Mouse (Mus musculus): ENCODE measurements around the gene 4430402I18Rik. TPM values are rescaled to one million over a fixed set of nuclear protein-coding genes. Genes with fewer than 3 reads are reported as not detected.

4430402I18Rik gene
- polyA plus RNA-seq (2012; rRNA removed; ENCODE audit: low replicate concordance), result 0.97 and 4.6 TPM in 2 replicates

GRCm38 (mm10) chr19:28967652-28968051 lies at the start of gene 4430402I18Rik:
TSS of gene 4430402I18Rik (minus strand) at chr19:28967800.

GRCm38 (mm10) chr19:28990194-28990589 lies 22.6 kb upstream of the 4430402I18Rik start, which contains the start of gene Cdc37l1:
TSS of gene Cdc37l1 (plus strand) at chr19:28990352.

GRCm38 (mm10) chr19:28963842-28964551 lies 3.6 kb downstream of the 4430402I18Rik start, which contains the start of gene Plpp6:
TSS of gene Plpp6 (plus strand) at chr19:28963953.

Other genes starting within 250 kb of the 4430402I18Rik start
- 3.9 and 6.4 TPM in 2 replicates for gene Slc1a1, start 132.8 kb downstream of the 4430402I18Rik start, polyA plus RNA-seq (2012; rRNA removed; ENCODE audit: low replicate concordance)
- 20.7 and 37.4 TPM in 2 replicates for gene Plpp6, start 3.8 kb downstream of the 4430402I18Rik start, polyA plus RNA-seq (2012; rRNA removed; ENCODE audit: low replicate concordance)
- 2.2 and 4.4 TPM in 2 replicates for gene Cdc37l1, start 22.6 kb upstream of the 4430402I18Rik start, polyA plus RNA-seq (2012; rRNA removed; ENCODE audit: low replicate concordance)
- 107 and 144 TPM in 2 replicates for gene Ak3, start 80.2 kb upstream of the 4430402I18Rik start, polyA plus RNA-seq (2012; rRNA removed; ENCODE audit: low replicate concordance)
- 15.6 and 16.0 TPM in 2 replicates for gene Rcl1, start 133.6 kb upstream of the 4430402I18Rik start, polyA plus RNA-seq (2012; rRNA removed; ENCODE audit: low replicate concordance)